Comparison of ENCODE assay signal across 28 mouse cellular contexts in genomic region chr13:42528169-42528568, GRCm38 (mm10).
"Had no signal": no experiment of that assay in that cellular context is flagged by ENCODE, and none has a peak within 500 bp of the region (broad histone marks: within the 10 kb centered on the region; RNA-seq: fewer than 3 reads in every experiment).

No protein-coding gene starts in this region.

- H3K9me3 ChIP-seq: embryonic facial prominence, embryonic 10.5 days; embryonic facial prominence, embryonic 12.5 days; embryonic facial prominence, embryonic 13.5 days; embryonic facial prominence, embryonic 15.5 days; forebrain, embryonic 10.5 days; forebrain, embryonic 12.5 days; forebrain, embryonic 13.5 days; forebrain, embryonic 15.5 days had no signal

- H3K9ac ChIP-seq: embryonic facial prominence, embryonic 12.5 days; embryonic facial prominence, embryonic 13.5 days; embryonic facial prominence, embryonic 15.5 days; forebrain, embryonic 12.5 days; forebrain, embryonic 13.5 days; forebrain, embryonic 15.5 days; forebrain, postnatal 0 days had no signal

- DNase-seq: cerebellum, adult 8-10 months; cerebellum, adult 9-10 months; cerebellum, adult 9-11 months; cerebellum, postnatal 10 days; cerebellum, postnatal 14 days; cerebellum, postnatal 25 days; cerebellum, postnatal 36 days; embryo, embryonic 11 days; forebrain, postnatal 0 days; gastrocnemius, adult 2 months; gastrocnemius, postnatal 10 days; gastrocnemius, postnatal 14 days; gastrocnemius, postnatal 25 days; gastrocnemius, postnatal 36 days; heart, adult 11 months; heart, adult 18-20 months; heart, adult 2 months had no signal

- ATAC-seq: forebrain, embryonic 13.5 days; forebrain, embryonic 14.5 days; forebrain, embryonic 15.5 days; forebrain, embryonic 16.5 days; forebrain, postnatal 0 days had no signal

- H3K4me3 ChIP-seq: embryonic facial prominence, embryonic 10.5 days; embryonic facial prominence, embryonic 12.5 days; embryonic facial prominence, embryonic 13.5 days; embryonic facial prominence, embryonic 15.5 days; erythroblast, embryonic 14.5 days; forebrain, embryonic 10.5 days; forebrain, embryonic 12.5 days; forebrain, embryonic 13.5 days; forebrain, embryonic 15.5 days; gastrocnemius, adult 2 months; heart, adult 2 months had no signal

- H3K36me3 ChIP-seq: embryonic facial prominence, embryonic 10.5 days; embryonic facial prominence, embryonic 12.5 days; embryonic facial prominence, embryonic 13.5 days; embryonic facial prominence, embryonic 15.5 days; forebrain, embryonic 10.5 days; forebrain, embryonic 12.5 days; forebrain, embryonic 15.5 days had no signal

- H3K4me1 ChIP-seq: embryonic facial prominence, embryonic 12.5 days; embryonic facial prominence, embryonic 15.5 days; forebrain, embryonic 13.5 days; forebrain, embryonic 15.5 days had no signal

- H3K27me3 ChIP-seq: embryonic facial prominence, embryonic 12.5 days; embryonic facial prominence, embryonic 13.5 days; embryonic facial prominence, embryonic 15.5 days; forebrain, embryonic 12.5 days; forebrain, embryonic 13.5 days; forebrain, embryonic 15.5 days had no signal

- H3K27ac ChIP-seq: embryonic facial prominence, embryonic 10.5 days; embryonic facial prominence, embryonic 12.5 days; embryonic facial prominence, embryonic 13.5 days; embryonic facial prominence, embryonic 15.5 days; forebrain, embryonic 10.5 days; forebrain, embryonic 12.5 days; forebrain, embryonic 13.5 days; forebrain, embryonic 15.5 days; gastrocnemius, adult 2 months; heart, adult 2 months had no signal

- H3K4me2 ChIP-seq: embryonic facial prominence, embryonic 12.5 days; embryonic facial prominence, embryonic 13.5 days; embryonic facial prominence, embryonic 15.5 days; forebrain, embryonic 12.5 days; forebrain, embryonic 13.5 days; forebrain, embryonic 15.5 days had no signal
